Mouse (Mus musculus): ENCODE results near the gene Mrpl47.

GRCm38 (mm10) chr3:32727861-32728260 is 9.5 kb downstream of the Mrpl47 start:
- TF ChIP-seq CTCF (IDR thresholded peaks at IDR 0.05; ENCODE audit: extremely low read depth, insufficient read length, insufficient replicate concordance, low read depth, low read length): no peak
- TF ChIP-seq POLR2A (IDR thresholded peaks at IDR 0.05; ENCODE audit: low read depth, low read length): no peak
